Mouse (Mus musculus) forebrain, postnatal 0 days (tissue): ENCODE results near the gene Srp54c. TPM values are rescaled to one million over a fixed set of nuclear protein-coding genes. Genes with fewer than 3 reads are reported as not detected.
A peak's percentile ranks its signal among the peaks of the same experiment; 100 is the strongest.
"Not testable (repeated sequence)": the region's sequence is repeated elsewhere in the genome, so short reads cannot be mapped to it uniquely, and the experiment has no call there.

Experiments used
- ATAC-seq: fragments of 200-750 bp; cut with Nextera tagmentation; 2 replicates; pipeline ENCODE4 v1.8.0; 2017; ENCODE audit warnings: mild to moderate bottlenecking, moderate library complexity
- DNase-seq: peaks from one replicate; pipeline ENCODE4 v3.0.0-alpha.2; 2015
- H3K27ac ChIP-seq: fragments of 300-500 bp; sonication (generic); 2 replicates; pipeline ENCODE4 v1.5.1; 2014; ENCODE audit warnings: low read depth, mild to moderate bottlenecking, antibody characterized with exemption, low read length, moderate library complexity, mixed read lengths
- H3K27me3 ChIP-seq: fragments of 300-500 bp; sonication (generic); 2 replicates; pipeline ENCODE4 v1.6.1; 2014; ENCODE audit warnings: mild to moderate bottlenecking, low read length, mixed read lengths; ENCODE audit not compliant: insufficient read depth
- H3K36me3 ChIP-seq: fragments of 300-500 bp; sonication (generic); 2 replicates; pipeline ENCODE4 v1.6.1; 2014; ENCODE audit warnings: mild to moderate bottlenecking, moderate library complexity; ENCODE audit not compliant: insufficient read depth
- H3K4me1 ChIP-seq: fragments of 300-500 bp; sonication (generic); 2 replicates; pipeline ENCODE4 v1.6.1; 2014; ENCODE audit warnings: antibody characterized with exemption; ENCODE audit not compliant: insufficient read depth
- H3K4me2 ChIP-seq: fragments of 300-500 bp; sonication (generic); 2 replicates; pipeline ENCODE4 v1.6.1; 2014; ENCODE audit warnings: low read depth, mild to moderate bottlenecking, moderate library complexity
- H3K4me3 ChIP-seq: fragments of 300-500 bp; sonication (generic); 2 replicates; pipeline ENCODE4 v1.5.1; 2014; ENCODE audit warnings: low read depth, low read length, mixed read lengths
- H3K9ac ChIP-seq: fragments of 300-500 bp; sonication (generic); 2 replicates; pipeline ENCODE4 v1.6.1; 2014; ENCODE audit warnings: mild to moderate bottlenecking
- H3K9me3 ChIP-seq: fragments of 300-500 bp; sonication (generic); 2 replicates; pipeline ENCODE4 v1.6.1; 2016; ENCODE audit warnings: low read length
- WGBS: fragments of 180-500 bp; shearing (Covaris S2); extraction: QIAGEN DNeasy Blood & Tissue Kit; methylation state at CpG from one replicate; pipeline ENCODE4 v1.1.7; 2014; 5-methylcytosine and 5-hydroxymethylcytosine counted together
- polyA plus RNA-seq: library from polyadenylated mRNA; unstranded; fragments of >200 nt; fragmentation: Nextera tagmentation; extraction: Ambion mirVana; gene quantifications from 2 replicates; pipeline ENCODE4 v1.2.1, GENCODE M21; 2015
- total RNA-seq: library from RNA; depleted of rRNA; stranded (reverse); fragments of >200 nt; gene quantifications from 2 replicates; pipeline ENCODE4 v1.2.3, GENCODE M21; 2014; rRNA removed

The Srp54c gene
- 63.9 and 73.2 TPM in 2 replicates for total RNA-seq
- polyA plus RNA-seq = 90.1 and 97.6 TPM in 2 replicates

DNA sequence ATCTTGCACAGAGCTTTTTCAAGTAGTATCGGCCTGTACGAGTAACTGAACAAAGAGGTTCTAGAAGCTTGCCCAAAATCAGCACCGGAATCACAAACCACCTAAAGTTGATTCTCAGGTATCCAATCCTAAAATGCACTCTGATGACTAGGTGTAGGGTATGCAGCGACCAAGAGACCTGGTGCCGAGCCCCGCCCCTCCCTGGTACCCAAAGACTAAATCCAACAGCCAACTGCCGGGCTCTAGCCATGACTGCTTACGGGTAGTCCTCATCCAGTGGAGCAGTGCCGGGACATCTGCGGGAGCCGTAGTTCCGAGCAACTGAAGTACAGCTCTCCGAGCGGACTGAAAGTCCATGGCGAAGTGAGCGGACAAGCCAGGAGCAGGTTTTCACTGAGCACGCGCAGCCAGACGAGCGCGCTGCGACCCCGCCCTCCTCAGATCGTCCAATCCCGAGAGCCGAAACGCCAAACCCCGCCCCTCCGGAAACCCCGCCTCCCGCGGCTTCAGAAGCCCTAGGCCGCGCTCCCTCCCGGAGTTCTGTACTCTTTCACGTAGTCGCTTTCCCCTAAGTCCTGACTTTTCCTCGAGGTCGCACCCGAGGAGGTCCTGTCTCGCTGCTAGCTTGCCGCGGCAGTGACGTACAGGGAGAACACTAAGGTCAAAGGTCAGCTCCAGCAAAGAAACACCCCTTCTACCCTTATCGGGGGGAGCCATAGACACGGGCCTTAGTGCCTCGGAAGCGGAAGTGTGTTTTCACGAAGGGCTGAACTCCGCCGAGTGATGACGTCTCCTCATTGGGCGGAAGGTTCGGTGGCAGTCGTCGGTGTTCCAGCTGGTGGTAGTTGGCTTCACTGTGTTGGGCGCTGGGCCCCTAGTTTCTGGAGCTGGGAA is at the start of gene Srp54c:
TSS of gene Srp54c (plus strand) at position 543 of the 894 bp plus-strand sequence.
- H3K36me3 ChIP-seq, H3K9me3 ChIP-seq, DNase-seq, H3K9ac ChIP-seq, H3K27me3 ChIP-seq, H3K27ac ChIP-seq, H3K4me1 ChIP-seq: not testable (repeated sequence)
- Histone ChIP-seq H3K4me2 (0 out of 2 replicates have a peak within 1 kb of the TSS, but pooled peaks have one; percentile 21), H3K4me3 (peak within 1 kb of the TSS; percentile 32)
- peak; percentile 99 for ATAC-seq
- WGBS = no CpG with 5 or more reads among the region's 57 CpGs

DNA sequence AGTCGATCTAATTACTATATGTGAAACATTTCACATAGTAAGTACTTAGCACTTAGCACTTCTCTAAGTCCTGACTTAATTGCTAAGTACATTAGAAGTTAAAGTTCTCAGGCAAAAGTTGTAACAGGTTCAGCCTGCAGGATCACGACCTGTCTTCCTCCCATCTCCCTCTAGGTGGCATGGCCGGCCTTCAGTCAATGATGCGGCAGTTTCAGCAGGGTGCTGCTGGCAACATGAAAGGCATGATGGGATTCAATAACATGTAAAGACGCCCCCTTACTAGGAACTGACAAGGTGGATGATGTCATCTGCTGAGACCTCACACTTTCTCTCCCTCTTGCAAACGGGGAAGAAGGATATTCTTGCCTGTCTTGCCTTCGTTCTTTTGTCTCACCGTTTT is 42.3 kb upstream of the Srp54c start:
- not testable (repeated sequence) for H3K9me3 ChIP-seq, DNase-seq, H3K4me1 ChIP-seq, H3K27me3 ChIP-seq, H3K27ac ChIP-seq, H3K4me3 ChIP-seq, H3K4me2 ChIP-seq, ATAC-seq, H3K36me3 ChIP-seq, H3K9ac ChIP-seq
- no CpG with 5 or more reads among the region's 8 CpGs for WGBS

DNA sequence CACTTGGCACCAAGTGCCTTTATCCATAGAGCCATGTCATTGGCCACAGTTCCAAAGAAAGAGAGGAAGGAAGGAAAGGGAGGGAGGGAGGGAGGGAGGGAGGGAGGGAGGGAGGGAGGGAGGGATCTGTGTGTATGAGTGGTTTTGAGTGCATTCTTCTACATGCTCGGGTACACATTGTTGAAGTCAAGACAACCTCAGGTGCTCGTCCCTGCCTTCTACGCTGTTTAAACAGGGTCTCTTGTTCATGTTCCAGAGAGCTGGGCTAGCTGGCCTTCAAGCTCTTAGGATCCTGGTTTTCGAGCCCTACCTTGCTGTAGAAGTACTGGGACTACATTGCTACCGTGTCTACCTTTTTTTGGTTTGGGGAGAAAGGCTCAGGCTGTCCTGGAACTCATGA is 40.8 kb upstream of the Srp54c start:
- WGBS = no CpG with 5 or more reads among the region's 5 CpGs
- not testable (repeated sequence) for H3K27ac ChIP-seq, H3K4me1 ChIP-seq, H3K9me3 ChIP-seq, H3K4me3 ChIP-seq, H3K27me3 ChIP-seq, H3K9ac ChIP-seq, DNase-seq, H3K36me3 ChIP-seq, ATAC-seq, H3K4me2 ChIP-seq

DNA sequence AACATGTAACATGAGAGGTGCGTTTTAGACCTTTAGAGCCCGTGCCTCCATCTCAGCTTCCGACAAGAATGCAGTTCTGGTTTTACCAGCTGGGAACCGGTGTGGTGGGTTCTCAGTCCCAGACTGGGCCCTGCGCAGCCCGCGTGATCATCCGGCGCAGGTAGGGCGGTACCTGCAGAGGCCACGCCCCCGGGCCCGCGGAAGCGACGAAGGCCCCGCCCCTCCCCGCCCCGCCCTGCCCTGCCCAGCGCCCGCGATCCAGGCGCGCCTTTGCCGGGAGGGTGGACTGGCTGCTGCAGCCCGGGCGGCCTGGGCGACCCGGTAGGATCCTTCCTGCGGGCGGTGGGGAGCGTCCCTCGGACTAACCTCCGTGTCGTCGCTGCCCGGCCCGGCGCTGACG is 30.7 kb upstream of the Srp54c start, which contains the start of gene 1700047I17Rik2:
TSS of gene 1700047I17Rik2 (plus strand) at position 287 of the 400 bp plus-strand sequence.
- not testable (repeated sequence) for H3K4me2 ChIP-seq, DNase-seq
- WGBS = no CpG with 5 or more reads among the region's 40 CpGs

DNA sequence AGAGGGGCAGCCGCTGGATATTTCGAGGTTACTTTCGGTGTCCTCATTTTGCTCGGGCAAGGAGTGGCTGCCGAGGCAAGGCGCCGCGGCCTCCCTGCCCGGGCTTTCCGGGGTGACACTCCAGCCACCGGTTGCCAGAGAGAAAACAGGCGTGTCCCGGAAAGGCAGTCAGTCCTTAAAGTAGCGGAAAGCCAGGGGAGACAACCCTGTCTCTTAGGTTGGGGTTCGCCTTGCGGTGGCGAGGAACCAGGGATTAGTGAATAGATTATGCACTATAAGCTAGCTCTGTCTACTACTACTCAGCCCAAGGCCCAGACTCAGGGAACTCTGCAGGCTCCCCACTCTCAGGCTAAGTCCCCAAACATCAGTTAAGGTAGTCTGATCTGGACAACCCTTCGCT is 30.2 kb upstream of the Srp54c start:
- not testable (repeated sequence) for H3K27ac ChIP-seq, H3K4me2 ChIP-seq, H3K4me3 ChIP-seq, H3K36me3 ChIP-seq, DNase-seq, H3K9me3 ChIP-seq, H3K27me3 ChIP-seq, H3K9ac ChIP-seq, H3K4me1 ChIP-seq
- WGBS = no CpG with 5 or more reads among the region's 18 CpGs
- ATAC-seq = peak; percentile 60

More for the DNA sequence above, 30.7 kb upstream of the Srp54c start, which contains the start of gene 1700047I17Rik2:
- H3K9ac ChIP-seq, H3K9me3 ChIP-seq, H3K4me1 ChIP-seq, H3K27me3 ChIP-seq, H3K4me3 ChIP-seq, H3K27ac ChIP-seq, H3K36me3 ChIP-seq: not testable (repeated sequence)
- peak; percentile 99 for ATAC-seq

DNA sequence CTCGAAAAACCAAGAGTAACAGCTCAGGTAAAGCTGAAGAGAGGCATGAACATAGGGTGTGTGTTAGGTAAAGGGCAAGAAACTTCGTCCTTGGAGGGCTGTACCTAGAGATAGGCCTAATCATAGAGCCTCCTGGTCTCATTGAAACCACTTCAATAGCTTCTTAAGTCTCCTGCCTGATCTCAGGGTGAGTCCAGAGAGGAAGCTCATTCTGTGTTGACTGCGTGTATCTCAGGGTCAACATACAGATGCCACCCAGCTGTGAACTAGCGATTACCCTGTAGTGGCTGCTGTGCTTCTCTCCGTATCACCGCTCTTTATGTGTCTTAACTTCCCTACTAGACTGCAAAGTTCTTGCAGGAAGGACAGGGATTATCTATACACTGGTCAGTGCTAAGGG is 17.0 kb upstream of the Srp54c start:
- ATAC-seq = not testable (repeated sequence)

DNA sequence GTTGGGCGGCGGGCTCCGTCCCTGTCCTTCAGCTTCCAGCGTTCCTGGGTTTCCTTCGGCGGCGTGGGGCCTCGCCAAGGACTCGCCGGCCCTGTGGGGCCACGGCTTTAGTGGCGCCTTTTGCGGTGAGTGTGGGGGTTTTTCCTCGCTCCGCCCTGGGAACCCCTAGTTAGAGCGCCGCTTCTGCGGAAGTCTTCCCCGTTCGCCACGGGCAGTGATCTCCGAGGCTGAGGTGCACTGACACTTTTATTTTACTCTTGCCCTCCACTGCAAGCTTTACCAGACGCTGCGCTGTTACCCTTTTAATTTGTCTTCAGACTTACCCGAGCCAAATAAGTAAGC is 523 bp downstream of the Srp54c start:
- H3K4me3 ChIP-seq = peak overlapping the region; percentile 32
- under 1% methylated on average over 11 of the region's 25 CpGs for WGBS
- ATAC-seq = peak; percentile 50
- H3K4me2 ChIP-seq = 0 out of 2 replicates have a peak overlapping the region, but pooled peaks have one; percentile 21
- H3K4me1 ChIP-seq, H3K27me3 ChIP-seq, H3K9ac ChIP-seq, H3K36me3 ChIP-seq, H3K9me3 ChIP-seq, DNase-seq, H3K27ac ChIP-seq: not testable (repeated sequence)

More for the DNA sequence above, 17.0 kb upstream of the Srp54c start:
- not testable (repeated sequence) for H3K36me3 ChIP-seq, H3K9me3 ChIP-seq, H3K27me3 ChIP-seq, H3K4me2 ChIP-seq, H3K4me3 ChIP-seq, H3K9ac ChIP-seq, H3K4me1 ChIP-seq, H3K27ac ChIP-seq, DNase-seq
- WGBS = no CpG with 5 or more reads among the region's 6 CpGs

DNA sequence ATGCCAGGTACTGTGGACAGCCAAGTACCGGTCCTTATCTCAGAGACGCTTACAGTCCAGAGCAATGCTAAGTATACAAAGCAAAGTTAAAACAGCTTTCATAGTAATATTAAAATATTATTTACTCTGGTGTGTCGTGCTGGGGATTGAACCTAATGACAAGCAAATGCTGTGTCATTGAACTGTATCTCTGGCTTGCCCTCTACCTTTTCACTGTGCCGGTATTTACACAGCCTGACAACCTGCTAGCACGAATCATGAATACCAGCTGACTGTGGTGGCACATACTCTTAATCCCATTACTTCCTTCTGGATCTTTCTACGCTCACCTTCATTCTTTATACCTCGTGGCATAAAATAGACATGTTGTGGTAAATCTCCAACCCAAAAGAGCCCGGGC is 12.3 kb downstream of the Srp54c start:
- not testable (repeated sequence) for H3K27me3 ChIP-seq, ATAC-seq, H3K9me3 ChIP-seq, H3K4me3 ChIP-seq, H3K9ac ChIP-seq, H3K4me1 ChIP-seq, H3K36me3 ChIP-seq, DNase-seq, H3K27ac ChIP-seq, H3K4me2 ChIP-seq
- no CpG with 5 or more reads among the region's 8 CpGs for WGBS

DNA sequence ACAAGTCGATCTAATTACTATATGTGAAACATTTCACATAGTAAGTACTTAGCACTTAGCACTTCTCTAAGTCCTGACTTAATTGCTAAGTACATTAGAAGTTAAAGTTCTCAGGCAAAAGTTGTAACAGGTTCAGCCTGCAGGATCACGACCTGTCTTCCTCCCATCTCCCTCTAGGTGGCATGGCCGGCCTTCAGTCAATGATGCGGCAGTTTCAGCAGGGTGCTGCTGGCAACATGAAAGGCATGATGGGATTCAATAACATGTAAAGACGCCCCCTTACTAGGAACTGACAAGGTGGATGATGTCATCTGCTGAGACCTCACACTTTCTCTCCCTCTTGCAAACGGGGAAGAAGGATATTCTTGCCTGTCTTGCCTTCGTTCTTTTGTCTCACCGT is 32.0 kb downstream of the Srp54c start:
- WGBS = no CpG with 5 or more reads among the region's 8 CpGs

DNA sequence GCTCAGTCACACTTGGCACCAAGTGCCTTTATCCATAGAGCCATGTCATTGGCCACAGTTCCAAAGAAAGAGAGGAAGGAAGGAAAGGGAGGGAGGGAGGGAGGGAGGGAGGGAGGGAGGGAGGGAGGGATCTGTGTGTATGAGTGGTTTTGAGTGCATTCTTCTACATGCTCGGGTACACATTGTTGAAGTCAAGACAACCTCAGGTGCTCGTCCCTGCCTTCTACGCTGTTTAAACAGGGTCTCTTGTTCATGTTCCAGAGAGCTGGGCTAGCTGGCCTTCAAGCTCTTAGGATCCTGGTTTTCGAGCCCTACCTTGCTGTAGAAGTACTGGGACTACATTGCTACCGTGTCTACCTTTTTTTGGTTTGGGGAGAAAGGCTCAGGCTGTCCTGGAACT is 33.4 kb downstream of the Srp54c start:
- DNase-seq, H3K4me2 ChIP-seq, H3K9me3 ChIP-seq, H3K9ac ChIP-seq, H3K4me1 ChIP-seq, H3K27me3 ChIP-seq, ATAC-seq, H3K4me3 ChIP-seq, H3K27ac ChIP-seq: not testable (repeated sequence)
- H3K36me3 ChIP-seq = peaks cover 11% of the 10 kb centered on the region
- WGBS = no CpG with 5 or more reads among the region's 5 CpGs

More for the DNA sequence above, 32.0 kb downstream of the Srp54c start:
- H3K9ac ChIP-seq, ATAC-seq, H3K27ac ChIP-seq, H3K9me3 ChIP-seq, H3K27me3 ChIP-seq, H3K4me1 ChIP-seq, H3K4me2 ChIP-seq, H3K4me3 ChIP-seq, DNase-seq: not testable (repeated sequence)
- peaks cover 20% of the 10 kb centered on the region for H3K36me3 ChIP-seq
